Mouse (Mus musculus) forebrain, embryonic 16.5 days (tissue): ENCODE measurements around the gene Jazf1. TPM values are rescaled to one million over a fixed set of nuclear protein-coding genes. Genes with fewer than 3 reads are reported as not detected.

Experiments used
- ATAC-seq: fragments of 200-750 bp; cut with Nextera tagmentation; 2 replicates; pipeline ENCODE4 v1.8.0; 2017; ENCODE audit warnings: mild to moderate bottlenecking, moderate library complexity
- H3K27ac ChIP-seq: fragments of 300-500 bp; sonication (generic); 2 replicates; pipeline ENCODE4 v1.5.1; 2014; ENCODE audit warnings: low read length, control low read depth
- H3K27me3 ChIP-seq: fragments of 300-500 bp; sonication (generic); replicated peaks from 2 replicates; pipeline ENCODE4 v1.6.1; 2014; ENCODE audit warnings: low read length; ENCODE audit not compliant: control insufficient read depth, insufficient read depth
- H3K36me3 ChIP-seq: fragments of 300-500 bp; sonication (generic); 2 replicates; pipeline ENCODE4 v1.6.1; 2014; ENCODE audit not compliant: control insufficient read depth, insufficient read depth
- H3K4me1 ChIP-seq: fragments of 300-500 bp; sonication (generic); replicated peaks from 2 replicates; pipeline ENCODE4 v1.6.1; 2014; ENCODE audit warnings: low read length; ENCODE audit not compliant: control insufficient read depth, insufficient read depth
- H3K4me2 ChIP-seq: fragments of 300-500 bp; sonication (generic); 2 replicates; pipeline ENCODE4 v1.6.1; 2014; ENCODE audit warnings: mild to moderate bottlenecking, low read length, control low read depth
- H3K4me3 ChIP-seq: fragments of 300-500 bp; sonication (generic); replicated peaks from 2 replicates; pipeline ENCODE4 v1.5.1; 2014; ENCODE audit warnings: mild to moderate bottlenecking, low read length, control low read depth
- H3K9ac ChIP-seq: fragments of 300-500 bp; sonication (generic); replicated peaks from 2 replicates; pipeline ENCODE4 v1.6.1; 2014; ENCODE audit warnings: low read depth, low read length, control low read depth
- H3K9me3 ChIP-seq: fragments of 300-500 bp; sonication (generic); 2 replicates; pipeline ENCODE4 v1.6.1; 2016; ENCODE audit warnings: low read length; ENCODE audit not compliant: control insufficient read depth
- WGBS: fragments of 180-500 bp; shearing (Covaris S2); extraction: QIAGEN DNeasy Blood & Tissue Kit; methylation state at CpG from one replicate; pipeline ENCODE4 v1.1.7; 2014; 5-methylcytosine and 5-hydroxymethylcytosine counted together
- polyA plus RNA-seq: library from polyadenylated mRNA; unstranded; fragments of >200 nt; fragmentation: Nextera tagmentation; extraction: Ambion mirVana; gene quantifications from 2 replicates; pipeline ENCODE4 v1.2.1, GENCODE M21; 2015

Gene Jazf1
- polyA plus RNA-seq, 1 experiment from 2014 or later = 37.0 TPM

- ATAC-seq = no peak
- H3K9me3 ChIP-seq = no peaks in the 10 kb centered on the region
- 79% methylated on average over 3 of the region's 3 CpGs for WGBS
These were observed 293.1 kb downstream of the Jazf1 start for GRCm38 (mm10) chr6:52775350-52775749.

GRCm38 (mm10) chr6:52773132-52773531 lies 295.3 kb downstream of the Jazf1 start:
- Histone ChIP-seq H3K27ac (no peak overlapping the region), H3K9ac (no peak overlapping the region), H3K36me3 (0 out of 2 replicates have a peak, but pooled peaks cover 4% of the 10 kb centered on the region), H3K4me3 (no peak overlapping the region), H3K27me3 (no peaks in the 10 kb centered on the region), H3K4me2 (no peak overlapping the region), H3K9me3 (no peaks in the 10 kb centered on the region), H3K4me1 (no peaks in the 10 kb centered on the region)
- WGBS = 87% methylated on average over 5 of the region's 5 CpGs
- no peak for ATAC-seq

More at GRCm38 (mm10) chr6:52775350-52775749, 293.1 kb downstream of the Jazf1 start:
- no peak overlapping the region for H3K9ac ChIP-seq
- H3K36me3 ChIP-seq = no peaks in the 10 kb centered on the region
- H3K4me1 ChIP-seq = no peaks in the 10 kb centered on the region
- no peak overlapping the region for H3K4me2 ChIP-seq
- H3K27ac ChIP-seq = no peak overlapping the region
- H3K27me3 ChIP-seq = no peaks in the 10 kb centered on the region
- no peak overlapping the region for H3K4me3 ChIP-seq

- no peak for ATAC-seq
- no peaks in the 10 kb centered on the region for H3K4me1 ChIP-seq
- H3K9ac ChIP-seq = no peak overlapping the region
- H3K27ac ChIP-seq = no peak overlapping the region
- 92% methylated on average over 1 of the region's 1 CpGs for WGBS
- H3K4me2 ChIP-seq = no peak overlapping the region
- H3K4me3 ChIP-seq = no peak overlapping the region
- no peaks in the 10 kb centered on the region for H3K9me3 ChIP-seq
- peaks cover 7% of the 10 kb centered on the region for H3K36me3 ChIP-seq
- H3K27me3 ChIP-seq = no peaks in the 10 kb centered on the region
These were observed 297.6 kb downstream of the Jazf1 start for GRCm38 (mm10) chr6:52770789-52771188.

GRCm38 (mm10) chr6:52765206-52765605 lies 303.2 kb downstream of the Jazf1 start:
- Histone ChIP-seq H3K27me3 (no peaks in the 10 kb centered on the region), H3K9me3 (no peaks in the 10 kb centered on the region), H3K36me3 (peaks cover 7% of the 10 kb centered on the region), H3K27ac (no peak overlapping the region), H3K4me2 (no peak overlapping the region), H3K4me3 (no peak overlapping the region), H3K9ac (no peak overlapping the region), H3K4me1 (no peaks in the 10 kb centered on the region)
- WGBS = 77% methylated on average over 7 of the region's 7 CpGs
- no peak for ATAC-seq

- H3K4me2 ChIP-seq = no peak overlapping the region
- H3K36me3 ChIP-seq = peaks cover 14% of the 10 kb centered on the region
- H3K4me3 ChIP-seq = no peak overlapping the region
- H3K9me3 ChIP-seq = no peaks in the 10 kb centered on the region
- H3K9ac ChIP-seq = no peak overlapping the region
- WGBS = 92% methylated on average over 5 of the region's 5 CpGs
- no peaks in the 10 kb centered on the region for H3K4me1 ChIP-seq
- no peaks in the 10 kb centered on the region for H3K27me3 ChIP-seq
- no peak for ATAC-seq
- no peak overlapping the region for H3K27ac ChIP-seq
These were observed 315.6 kb downstream of the Jazf1 start for GRCm38 (mm10) chr6:52752832-52753231.

GRCm38 (mm10) chr6:52734630-52735029 lies 333.8 kb downstream of the Jazf1 start:
- H3K4me1 ChIP-seq = no peaks in the 10 kb centered on the region

GRCm38 (mm10) chr6:52730338-52730737 lies 338.1 kb downstream of the Jazf1 start:
- peaks cover 11% of the 10 kb centered on the region; the same call in 1 of the 2 replicates for H3K36me3 ChIP-seq
- ATAC-seq = no peak
- no peak overlapping the region for H3K4me3 ChIP-seq
- no peaks in the 10 kb centered on the region for H3K4me1 ChIP-seq
- H3K9me3 ChIP-seq = no peaks in the 10 kb centered on the region
- no peak overlapping the region for H3K9ac ChIP-seq
- H3K4me2 ChIP-seq = no peak overlapping the region
- 72% methylated on average over 4 of the region's 4 CpGs for WGBS
- H3K27ac ChIP-seq = no peak overlapping the region
- H3K27me3 ChIP-seq = no peaks in the 10 kb centered on the region

More at GRCm38 (mm10) chr6:52734630-52735029, 333.8 kb downstream of the Jazf1 start:
- H3K27me3 ChIP-seq = no peaks in the 10 kb centered on the region
- 99% methylated on average over 2 of the region's 2 CpGs for WGBS
- peaks cover 14% of the 10 kb centered on the region for H3K36me3 ChIP-seq
- H3K4me2 ChIP-seq = no peak overlapping the region
- H3K9ac ChIP-seq = no peak overlapping the region
- H3K9me3 ChIP-seq = no peaks in the 10 kb centered on the region
- no peak for ATAC-seq
- H3K27ac ChIP-seq = no peak overlapping the region
- no peak overlapping the region for H3K4me3 ChIP-seq

GRCm38 (mm10) chr6:52724805-52725439 lies 343.5 kb downstream of the Jazf1 start:
- Histone ChIP-seq H3K9ac (no peak overlapping the region), H3K27me3 (no peaks in the 10 kb centered on the region), H3K4me2 (no peak overlapping the region), H3K36me3 (peaks cover 11% of the 10 kb centered on the region; the same call in 1 of the 2 replicates), H3K27ac (no peak overlapping the region), H3K4me3 (no peak overlapping the region), H3K4me1 (no peaks in the 10 kb centered on the region), H3K9me3 (no peaks in the 10 kb centered on the region)
- 55% methylated on average over 8 of the region's 8 CpGs for WGBS
- ATAC-seq = no peak
